Mouse (Mus musculus) heart, adult 2 months (tissue): ENCODE results near the gene Rtp4.

Source experiments
- CTCF ChIP-seq: fragments of 200-600 bp; IDR thresholded peaks from 2 replicates; pipeline ENCODE4 v1.8.1; 2022; ENCODE audit warnings: antibody characterized with exemption, mild to moderate bottlenecking, moderate library complexity
- POLR2A ChIP-seq: fragments of 200-500 bp; IDR thresholded peaks from 2 replicates; pipeline ENCODE4 v1.6.1; 2011; ENCODE audit warnings: mild to moderate bottlenecking, low read depth, low read length, control low read depth; ENCODE audit not compliant: insufficient read depth

DNA sequence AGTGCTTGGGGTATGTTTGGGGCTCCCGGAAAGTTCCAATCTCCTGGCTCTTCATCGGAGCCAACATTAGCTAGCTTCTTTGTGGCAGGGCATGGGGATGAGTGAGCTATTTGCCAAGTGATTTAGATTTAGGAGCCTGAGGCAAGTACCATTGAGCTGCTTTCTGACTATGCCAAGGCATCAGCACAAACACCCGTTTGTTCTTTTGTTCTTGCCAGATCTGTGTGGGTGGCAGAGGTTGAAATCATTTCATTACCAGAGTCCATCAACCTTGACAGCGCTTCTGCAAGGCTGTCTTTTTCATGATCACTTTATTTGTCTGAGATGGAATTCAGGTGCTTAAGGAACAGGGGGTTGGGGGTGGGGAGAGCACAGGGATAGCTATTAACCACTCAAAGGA, 104.1 kb downstream of the Rtp4 start:
- no peak for TF ChIP-seq CTCF
- TF ChIP-seq POLR2A, result no peak
